Mouse (Mus musculus) activated CD4-positive, CD25-positive, alpha-beta regulatory T cell, adult 9 weeks (primary cell): ENCODE data around the gene Tll2. TPM values are rescaled to one million over a fixed set of nuclear protein-coding genes. Genes with fewer than 3 reads are reported as not detected.

Experiments
- polyA plus RNA-seq: library from polyadenylated mRNA; unstranded; fragments of 100-300 nt; shearing (Covaris generic); gene quantifications from one replicate; pipeline ENCODE4 v1.2.1, GENCODE M21; 2017

The Tll2 gene
- not detected for polyA plus RNA-seq

DNA sequence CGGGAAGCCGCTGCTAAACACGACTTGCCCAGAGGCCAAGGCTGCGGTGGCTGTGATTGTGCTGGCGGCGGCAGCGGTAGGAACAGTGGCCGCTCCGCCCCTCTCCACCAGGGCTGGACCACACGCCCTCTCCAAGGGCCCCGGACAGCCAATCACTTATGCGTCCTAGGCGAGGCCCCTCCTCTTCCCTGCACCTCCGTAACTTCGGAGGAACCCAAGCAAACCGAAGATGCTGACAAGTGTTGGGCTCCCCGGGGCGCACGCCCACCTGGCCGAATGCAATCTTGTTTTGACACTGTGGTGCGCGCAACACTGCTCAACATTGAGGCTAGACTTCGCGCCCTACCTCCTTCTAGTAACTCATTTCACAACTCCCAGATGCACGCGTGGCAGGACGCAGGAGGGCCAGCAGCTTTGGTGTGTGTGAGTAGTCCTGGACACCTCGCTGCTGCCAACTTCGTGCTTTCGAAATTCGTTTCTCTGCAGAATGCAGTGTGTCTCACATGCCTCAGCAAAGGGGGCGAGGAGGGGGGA, at the start of gene Tll2:
TSS of gene Tll2 (minus strand) at position 25 of the 534 bp plus-strand sequence.

DNA sequence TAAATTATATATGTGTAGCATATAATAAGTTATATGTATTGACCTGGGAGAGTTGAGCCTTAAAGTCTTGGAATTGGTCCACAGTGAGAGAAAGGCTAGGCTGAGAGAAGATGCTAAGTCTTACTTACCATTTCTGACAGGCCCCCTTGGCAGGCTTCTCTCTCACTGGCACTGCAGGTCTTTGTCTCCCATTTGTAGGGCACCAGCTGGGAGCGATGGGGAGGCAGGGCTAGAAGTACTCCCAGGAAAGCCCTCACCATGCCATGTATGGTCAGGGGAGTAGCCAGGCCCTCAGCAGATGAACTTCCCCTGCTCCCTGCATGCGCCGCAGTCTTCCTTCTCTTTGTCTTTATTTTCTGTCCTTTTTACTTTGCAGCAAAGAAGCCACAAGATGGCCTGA, 129.7 kb downstream of the Tll2 start, which contains the start of gene Opalin:
TSS of gene Opalin (minus strand) at position 208 of the 400 bp plus-strand sequence.

Other genes with a start within 250 kb of the Tll2 start
- 1.0 TPM for gene Blnk, start 212.3 kb downstream of the Tll2 start, polyA plus RNA-seq
- gene Dntt, start 177.6 kb downstream of the Tll2 start, polyA plus RNA-seq: 0.90 TPM
- gene Opalin, start 129.7 kb downstream of the Tll2 start, polyA plus RNA-seq: not detected
- gene Tm9sf3, start 57.2 kb upstream of the Tll2 start, polyA plus RNA-seq: 20.4 TPM
- gene Pik3ap1, start 178.3 kb upstream of the Tll2 start, polyA plus RNA-seq: 6.4 TPM